Mouse (Mus musculus): ENCODE measurements at regions not wholly inside any gene's neighbourhood (a gene's known extent, or its start where the extent isn't known, plus 50 kb on each side); places are given as distances from the start of the nearest gene placed in this dataset.

DNA sequence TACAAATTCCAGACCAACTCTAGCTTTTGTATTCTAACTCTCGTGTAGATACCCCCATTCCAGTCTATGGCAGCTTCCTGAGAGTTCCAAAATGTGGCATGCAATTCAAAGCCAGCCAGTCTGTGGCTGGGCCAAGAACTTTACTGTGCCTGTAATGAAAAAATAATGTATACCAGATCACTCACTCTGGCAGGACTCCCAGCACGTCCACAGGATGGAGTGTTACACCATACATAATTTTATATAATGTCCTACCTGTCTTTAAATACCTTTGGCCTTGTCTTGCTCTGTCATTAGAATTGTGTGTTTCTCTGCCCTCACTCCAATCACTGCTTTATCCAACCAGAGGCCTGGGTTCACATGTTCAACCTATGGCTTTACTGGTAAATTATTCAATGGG, 301.8 kb downstream of the Ttll7 start:
- no peak overlapping the region for H3K4me3 ChIP-seq
- H3K9ac ChIP-seq, result no peak overlapping the region
- no peaks in the 10 kb centered on the region for H3K27me3 ChIP-seq
- no peaks in the 10 kb centered on the region for H3K36me3 ChIP-seq
- WGBS, result 59% methylated on average over 2 of the region's 2 CpGs
- H3K27ac ChIP-seq (replicated peaks), result no peak overlapping the region
- H3K9me3 ChIP-seq, result no peaks in the 10 kb centered on the region
- no peak overlapping the region for H3K4me2 ChIP-seq
- ATAC-seq (ENCODE audit: low FRiP score, low read depth), result no peak
- H3K4me1 ChIP-seq (replicated peaks), result no peaks in the 10 kb centered on the region

DNA sequence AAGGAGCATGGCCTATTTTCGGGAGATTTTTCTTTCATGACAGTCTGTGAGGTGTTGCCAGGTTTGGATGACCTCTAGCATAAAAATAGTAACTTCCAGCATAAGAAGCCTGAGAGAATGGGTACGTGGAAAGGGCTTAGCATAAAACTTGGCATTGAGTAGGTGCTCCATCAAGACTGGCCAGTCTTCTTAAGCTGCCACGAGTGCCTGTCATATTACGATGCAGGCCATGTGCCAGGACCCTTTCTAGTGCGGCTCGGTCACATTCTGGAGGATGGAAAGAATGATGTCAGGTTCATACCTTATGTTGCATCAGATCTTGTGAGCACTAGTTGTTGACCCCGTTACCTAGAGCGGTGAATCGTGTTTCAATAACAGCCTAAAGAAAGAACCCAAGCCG, 311.0 kb downstream of the Ttll7 start:
- no peak overlapping the region for H3K4me2 ChIP-seq
- ATAC-seq (ENCODE audit: low FRiP score, low read depth), result no peak
- 78% methylated on average over 10 of the region's 10 CpGs for WGBS

GRCm38 (mm10) chr3:147163540-147163939, 311.4 kb downstream of the Ttll7 start:
- Histone ChIP-seq H3K36me3 (no peaks in the 10 kb centered on the region), H3K27ac (replicated peaks) (peak overlapping the region; percentile 1; the same call in 1 of the 2 replicates), H3K4me1 (replicated peaks) (0 out of 2 replicates have a peak, but pooled peaks cover 11% of the 10 kb centered on the region), H3K4me3 (no peak overlapping the region), H3K27me3 (no peaks in the 10 kb centered on the region), H3K4me2 (no peak overlapping the region), H3K9me3 (no peaks in the 10 kb centered on the region), H3K9ac (no peak overlapping the region)
- peak; percentile 30 for ATAC-seq (ENCODE audit: low FRiP score, low read depth)
- 73% methylated on average over 5 of the region's 5 CpGs for WGBS

More for the DNA sequence above, 311.0 kb downstream of the Ttll7 start:
- no peak overlapping the region for H3K9ac ChIP-seq
- 0 out of 2 replicates have a peak, but pooled peaks cover 11% of the 10 kb centered on the region for H3K4me1 ChIP-seq (replicated peaks)
- no peaks in the 10 kb centered on the region for H3K9me3 ChIP-seq
- peak overlapping the region; percentile 1; the same call in 1 of the 2 replicates for H3K27ac ChIP-seq (replicated peaks)
- no peak overlapping the region for H3K4me3 ChIP-seq
- H3K27me3 ChIP-seq, result no peaks in the 10 kb centered on the region
- no peaks in the 10 kb centered on the region for H3K36me3 ChIP-seq

- Histone ChIP-seq H3K4me2 (no peak overlapping the region), H3K36me3 (no peaks in the 10 kb centered on the region), H3K9me3 (no peaks in the 10 kb centered on the region), H3K9ac (no peak overlapping the region), H3K4me1 (replicated peaks) (0 out of 2 replicates have a peak, but pooled peaks cover 11% of the 10 kb centered on the region), H3K4me3 (no peak overlapping the region), H3K27me3 (no peaks in the 10 kb centered on the region), H3K27ac (replicated peaks) (no peak overlapping the region)
- 86% methylated on average over 6 of the region's 6 CpGs for WGBS
- no peak for ATAC-seq (ENCODE audit: low FRiP score, low read depth)
Observed at GRCm38 (mm10) chr3:147164931-147165330, 312.8 kb downstream of the Ttll7 start.

DNA sequence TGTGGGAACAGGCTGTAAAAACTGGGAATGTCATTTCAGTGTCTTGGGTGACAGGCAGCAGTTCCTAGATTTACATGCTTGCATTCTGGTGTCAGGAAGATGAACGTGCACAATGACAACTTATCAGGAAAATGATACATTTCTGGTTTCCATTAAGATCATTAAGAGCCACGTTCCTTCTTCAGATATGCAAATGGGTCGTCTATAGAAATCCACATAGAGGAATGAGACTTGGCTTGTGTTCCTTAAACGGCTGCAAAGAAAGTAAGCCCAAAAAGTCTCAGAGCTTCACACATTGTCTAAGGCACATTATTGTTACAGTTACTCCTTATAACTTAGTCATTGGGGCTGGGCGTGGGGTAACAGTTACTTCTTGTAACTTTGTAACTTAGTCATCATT, 314.4 kb downstream of the Ttll7 start:
- Histone ChIP-seq H3K4me1 (replicated peaks) (0 out of 2 replicates have a peak, but pooled peaks cover 11% of the 10 kb centered on the region), H3K9ac (no peak overlapping the region), H3K27ac (replicated peaks) (no peak overlapping the region), H3K4me3 (no peak overlapping the region), H3K27me3 (no peaks in the 10 kb centered on the region), H3K9me3 (no peaks in the 10 kb centered on the region), H3K4me2 (no peak overlapping the region), H3K36me3 (no peaks in the 10 kb centered on the region)
- ATAC-seq (ENCODE audit: low FRiP score, low read depth), result no peak
- 61% methylated on average over 5 of the region's 5 CpGs for WGBS

GRCm38 (mm10) chr3:147169215-147169614, 317.0 kb downstream of the Ttll7 start:
- no peaks in the 10 kb centered on the region for H3K36me3 ChIP-seq
- no peak overlapping the region for H3K4me2 ChIP-seq
- no peak overlapping the region for H3K9ac ChIP-seq
- H3K27ac ChIP-seq (replicated peaks), result no peak overlapping the region
- ATAC-seq (ENCODE audit: low FRiP score, low read depth), result no peak
- no peaks in the 10 kb centered on the region for H3K27me3 ChIP-seq
- H3K9me3 ChIP-seq, result no peaks in the 10 kb centered on the region
- H3K4me3 ChIP-seq, result no peak overlapping the region
- H3K4me1 ChIP-seq (replicated peaks), result 0 out of 2 replicates have a peak, but pooled peaks cover 5% of the 10 kb centered on the region
- WGBS, result 92% methylated on average over 2 of the region's 2 CpGs

- H3K9ac ChIP-seq, result no peak overlapping the region
- H3K9me3 ChIP-seq, result no peaks in the 10 kb centered on the region
- 0 out of 2 replicates have a peak, but pooled peaks cover 5% of the 10 kb centered on the region for H3K4me1 ChIP-seq (replicated peaks)
- no peak for ATAC-seq (ENCODE audit: low FRiP score, low read depth)
- no peaks in the 10 kb centered on the region for H3K36me3 ChIP-seq
- no peak overlapping the region for H3K4me2 ChIP-seq
- 75% methylated on average over 2 of the region's 2 CpGs for WGBS
- H3K27ac ChIP-seq (replicated peaks), result no peak overlapping the region
- H3K27me3 ChIP-seq, result no peaks in the 10 kb centered on the region
- H3K4me3 ChIP-seq, result no peak overlapping the region
Observed at GRCm38 (mm10) chr3:147170106-147170505, 317.9 kb downstream of the Ttll7 start.

DNA sequence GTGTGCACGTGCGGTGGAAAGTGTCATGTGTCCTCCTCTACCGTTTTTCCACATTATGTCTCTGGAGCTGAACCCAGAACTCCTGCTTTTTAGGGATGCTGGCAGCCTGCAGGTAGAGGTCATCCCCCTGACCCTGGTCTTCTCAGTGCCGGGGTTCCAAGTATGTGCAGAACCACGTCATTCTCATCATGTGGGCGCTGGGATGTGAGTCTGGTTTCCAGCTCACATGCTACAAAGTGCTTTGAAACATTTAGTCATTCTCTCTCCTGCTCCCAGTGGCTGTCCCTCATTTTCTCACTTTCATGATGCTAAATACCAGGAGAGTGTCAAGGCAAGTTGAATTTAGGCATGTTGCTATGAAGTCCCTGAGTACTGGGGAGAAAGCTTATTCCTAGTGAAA, 326.6 kb downstream of the Ttll7 start:
- no peak for ATAC-seq (ENCODE audit: low FRiP score, low read depth)
- 82% methylated on average over 6 of the region's 6 CpGs for WGBS
- H3K27me3 ChIP-seq, result no peaks in the 10 kb centered on the region
- H3K4me1 ChIP-seq (replicated peaks), result peaks cover 35% of the 10 kb centered on the region
- no peak overlapping the region for H3K4me3 ChIP-seq
- H3K9me3 ChIP-seq, result no peaks in the 10 kb centered on the region
- no peak overlapping the region for H3K9ac ChIP-seq
- H3K4me2 ChIP-seq, result no peak overlapping the region
- no peak overlapping the region for H3K27ac ChIP-seq (replicated peaks)
- H3K36me3 ChIP-seq, result no peaks in the 10 kb centered on the region

GRCm38 (mm10) chr3:147180711-147181110, 328.5 kb downstream of the Ttll7 start:
- WGBS, result 55% methylated on average over 4 of the region's 4 CpGs
- H3K27ac ChIP-seq (replicated peaks), result no peak overlapping the region
- no peak overlapping the region for H3K4me3 ChIP-seq
- 0 out of 2 replicates have a peak, but pooled peaks cover 2% of the 10 kb centered on the region for H3K27me3 ChIP-seq
- no peak overlapping the region for H3K4me2 ChIP-seq
- H3K9ac ChIP-seq, result no peak overlapping the region
- H3K4me1 ChIP-seq (replicated peaks), result peaks cover 32% of the 10 kb centered on the region
- no peaks in the 10 kb centered on the region for H3K36me3 ChIP-seq
- H3K9me3 ChIP-seq, result no peaks in the 10 kb centered on the region
- no peak for ATAC-seq (ENCODE audit: low FRiP score, low read depth)

GRCm38 (mm10) chr3:147181501-147182365, 329.6 kb downstream of the Ttll7 start:
- Histone ChIP-seq H3K9ac (no peak overlapping the region), H3K27me3 (0 out of 2 replicates have a peak, but pooled peaks cover 2% of the 10 kb centered on the region), H3K27ac (replicated peaks) (peak overlapping the region; percentile 40), H3K36me3 (no peaks in the 10 kb centered on the region), H3K4me3 (no peak overlapping the region), H3K4me2 (peak overlapping the region; percentile 37), H3K9me3 (no peaks in the 10 kb centered on the region), H3K4me1 (replicated peaks) (peaks cover 27% of the 10 kb centered on the region)
- 2% methylated on average over 20 of the region's 20 CpGs for WGBS
- peak; percentile 53; the same call in 1 of the 2 replicates for ATAC-seq (ENCODE audit: low FRiP score, low read depth)

DNA sequence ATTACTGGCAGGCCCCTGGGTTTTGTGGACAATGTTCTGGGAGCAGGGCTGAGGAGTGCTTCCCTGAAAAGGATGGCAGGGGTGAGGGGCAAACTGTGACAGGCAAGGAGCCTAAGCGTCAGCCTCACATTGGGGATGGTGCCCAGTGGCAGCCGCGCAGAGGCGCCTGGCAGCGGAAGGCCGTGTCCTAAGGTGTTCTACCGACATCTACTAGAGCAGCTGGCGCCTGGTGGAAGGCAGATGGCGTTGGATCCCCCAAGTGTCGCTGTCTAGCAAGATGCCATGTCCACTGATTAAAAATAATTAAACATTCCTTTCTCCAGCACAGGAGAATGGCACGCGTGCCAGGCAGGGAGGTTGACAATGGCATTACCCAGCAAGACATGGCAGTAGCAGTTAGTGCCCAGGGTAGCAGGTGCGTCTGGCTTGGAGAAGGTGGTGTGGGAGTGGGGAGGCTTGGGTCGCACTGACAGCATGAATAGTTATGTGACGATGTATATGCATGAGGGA, 330.3 kb downstream of the Ttll7 start:
- 0 out of 2 replicates have a peak, but pooled peaks cover 2% of the 10 kb centered on the region for H3K27me3 ChIP-seq
- no peaks in the 10 kb centered on the region for H3K36me3 ChIP-seq
- H3K9ac ChIP-seq, result no peak overlapping the region
- ATAC-seq (ENCODE audit: low FRiP score, low read depth), result peak; percentile 86
- H3K4me3 ChIP-seq, result no peak overlapping the region
- H3K4me1 ChIP-seq (replicated peaks), result peaks cover 27% of the 10 kb centered on the region
- H3K4me2 ChIP-seq, result peak overlapping the region; percentile 37
- 14% methylated on average over 15 of the region's 15 CpGs for WGBS
- H3K9me3 ChIP-seq, result no peaks in the 10 kb centered on the region
- H3K27ac ChIP-seq (replicated peaks), result peak overlapping the region; percentile 40

GRCm38 (mm10) chr3:147183656-147184290, 331.6 kb downstream of the Ttll7 start:
- WGBS, result 57% methylated on average over 11 of the region's 11 CpGs
- Histone ChIP-seq H3K9me3 (no peaks in the 10 kb centered on the region), H3K36me3 (no peaks in the 10 kb centered on the region), H3K27me3 (0 out of 2 replicates have a peak, but pooled peaks cover 2% of the 10 kb centered on the region), H3K27ac (replicated peaks) (0 out of 2 replicates have a peak overlapping the region, but pooled peaks have one; percentile 20), H3K4me1 (replicated peaks) (peaks cover 27% of the 10 kb centered on the region), H3K4me2 (no peak overlapping the region), H3K9ac (no peak overlapping the region), H3K4me3 (no peak overlapping the region)
- no peak for ATAC-seq (ENCODE audit: low FRiP score, low read depth)
